Mouse (Mus musculus): ENCODE results near the gene Klhl35. TPM values are rescaled to one million over a fixed set of nuclear protein-coding genes. Genes with fewer than 3 reads are reported as not detected.
A peak's percentile ranks its signal among the peaks of the same experiment; 100 is the strongest.

Klhl35 gene
- polyA plus RNA-seq, 1 experiment from 2014 or later, result 2.1 TPM

- no peaks in the 10 kb centered on the region for H3K9me3 ChIP-seq
- no peaks in the 10 kb centered on the region for H3K27me3 ChIP-seq
- H3K36me3 ChIP-seq, result no peaks in the 10 kb centered on the region
- ATAC-seq (ENCODE audit: insufficient number of reproducible peaks, insufficient read depth, low FRiP score, low TSS enrichment), result no peak
- H3K4me3 ChIP-seq, result no peak overlapping the region
- no peak overlapping the region for H3K27ac ChIP-seq
- WGBS, result 39% methylated on average over 12 of the region's 12 CpGs
- H3K9ac ChIP-seq, result no peak overlapping the region
- H3K4me1 ChIP-seq, result peaks cover 25% of the 10 kb centered on the region
- H3K4me2 ChIP-seq (replicated peaks), result no peak overlapping the region
Measured at GRCm38 (mm10) chr7:99434672-99435250, 31.0 kb upstream of the Klhl35 start.

GRCm38 (mm10) chr7:99436530-99436929 is 29.3 kb upstream of the Klhl35 start:
- Histone ChIP-seq H3K36me3 (no peaks in the 10 kb centered on the region), H3K27ac (0 out of 2 replicates have a peak overlapping the region, but pooled peaks have one; percentile 14), H3K4me2 (replicated peaks) (no peak overlapping the region), H3K4me1 (peaks cover 32% of the 10 kb centered on the region), H3K27me3 (no peaks in the 10 kb centered on the region), H3K9ac (no peak overlapping the region), H3K9me3 (no peaks in the 10 kb centered on the region), H3K4me3 (no peak overlapping the region)
- 3% methylated on average over 4 of the region's 4 CpGs for WGBS
- no peak for ATAC-seq (ENCODE audit: insufficient number of reproducible peaks, insufficient read depth, low FRiP score, low TSS enrichment)

DNA sequence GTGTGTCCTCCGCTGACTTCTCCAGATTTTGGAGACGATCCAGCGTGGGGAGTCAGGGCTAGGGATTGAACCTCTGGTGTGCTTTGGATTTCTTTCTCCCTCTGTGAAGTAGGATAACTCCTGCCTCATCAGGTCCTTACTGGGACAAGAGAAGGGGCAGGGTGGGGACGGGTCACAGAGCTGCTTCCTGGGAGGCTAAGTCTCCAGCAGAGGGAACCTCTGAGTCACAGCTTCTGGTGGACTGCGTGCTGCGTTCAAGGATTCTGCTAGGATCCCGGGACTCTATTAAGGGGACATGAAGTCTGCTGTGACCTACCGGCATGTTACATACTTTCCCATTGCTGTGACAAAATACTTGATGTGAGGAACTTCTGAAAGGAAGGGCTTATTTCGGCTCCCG is 26.9 kb upstream of the Klhl35 start:
- 73% methylated on average over 10 of the region's 10 CpGs for WGBS
- no peak overlapping the region for H3K4me2 ChIP-seq (replicated peaks)
- no peak for ATAC-seq (ENCODE audit: insufficient number of reproducible peaks, insufficient read depth, low FRiP score, low TSS enrichment)
- H3K9me3 ChIP-seq, result no peaks in the 10 kb centered on the region
- H3K27me3 ChIP-seq, result 0 out of 2 replicates have a peak, but pooled peaks cover 3% of the 10 kb centered on the region
- peaks cover 38% of the 10 kb centered on the region for H3K4me1 ChIP-seq
- H3K36me3 ChIP-seq, result no peaks in the 10 kb centered on the region
- H3K4me3 ChIP-seq, result no peak overlapping the region
- H3K27ac ChIP-seq, result no peak overlapping the region
- no peak overlapping the region for H3K9ac ChIP-seq

- Histone ChIP-seq H3K27me3 (0 out of 2 replicates have a peak, but pooled peaks cover 3% of the 10 kb centered on the region), H3K9me3 (no peaks in the 10 kb centered on the region), H3K4me1 (peaks cover 34% of the 10 kb centered on the region), H3K36me3 (no peaks in the 10 kb centered on the region), H3K9ac (peak overlapping the region; percentile 31), H3K27ac (peak overlapping the region; percentile 65), H3K4me3 (no peak overlapping the region), H3K4me2 (replicated peaks) (no peak overlapping the region)
- WGBS, result 19% methylated on average over 6 of the region's 6 CpGs
- peak; percentile 41; the same call in 1 of the 2 replicates for ATAC-seq (ENCODE audit: insufficient number of reproducible peaks, insufficient read depth, low FRiP score, low TSS enrichment)
Measured at GRCm38 (mm10) chr7:99441534-99442072, 24.2 kb upstream of the Klhl35 start.

- Histone ChIP-seq H3K4me1 (peaks cover 27% of the 10 kb centered on the region), H3K4me2 (replicated peaks) (no peak overlapping the region), H3K9ac (no peak overlapping the region), H3K36me3 (no peaks in the 10 kb centered on the region), H3K4me3 (no peak overlapping the region), H3K9me3 (no peaks in the 10 kb centered on the region), H3K27me3 (0 out of 2 replicates have a peak, but pooled peaks cover 3% of the 10 kb centered on the region), H3K27ac (0 out of 2 replicates have a peak overlapping the region, but pooled peaks have one; percentile 2)
- ATAC-seq (ENCODE audit: insufficient number of reproducible peaks, insufficient read depth, low FRiP score, low TSS enrichment), result no peak
- 52% methylated on average over 5 of the region's 5 CpGs for WGBS
Measured at GRCm38 (mm10) chr7:99443164-99443563, 22.6 kb upstream of the Klhl35 start.

DNA sequence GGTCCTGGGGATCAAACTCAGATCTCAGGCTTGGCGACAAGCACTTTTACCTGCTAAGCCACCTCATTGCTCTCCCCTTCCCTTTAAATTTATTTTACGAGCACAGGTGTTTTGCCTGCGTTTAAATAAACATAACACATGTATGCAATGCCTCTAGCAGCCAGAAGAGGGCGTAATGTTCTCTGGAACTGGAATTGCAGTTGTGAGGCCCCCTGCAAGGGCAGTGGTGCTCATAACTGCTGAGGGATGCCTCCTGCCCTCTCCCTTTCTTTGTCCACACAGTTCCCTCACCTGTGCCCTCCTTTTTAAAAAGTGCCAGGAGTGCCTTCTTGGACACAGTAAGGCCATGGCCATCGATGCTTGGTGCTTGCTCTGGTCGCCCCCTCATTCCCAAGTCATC is 21.8 kb upstream of the Klhl35 start:
- Histone ChIP-seq H3K9me3 (no peaks in the 10 kb centered on the region), H3K4me2 (replicated peaks) (no peak overlapping the region), H3K27ac (no peak overlapping the region), H3K9ac (no peak overlapping the region), H3K27me3 (0 out of 2 replicates have a peak, but pooled peaks cover 3% of the 10 kb centered on the region), H3K4me1 (peaks cover 30% of the 10 kb centered on the region), H3K36me3 (no peaks in the 10 kb centered on the region), H3K4me3 (no peak overlapping the region)
- ATAC-seq (ENCODE audit: insufficient number of reproducible peaks, insufficient read depth, low FRiP score, low TSS enrichment), result no peak
- WGBS, result 68% methylated on average over 6 of the region's 6 CpGs

DNA sequence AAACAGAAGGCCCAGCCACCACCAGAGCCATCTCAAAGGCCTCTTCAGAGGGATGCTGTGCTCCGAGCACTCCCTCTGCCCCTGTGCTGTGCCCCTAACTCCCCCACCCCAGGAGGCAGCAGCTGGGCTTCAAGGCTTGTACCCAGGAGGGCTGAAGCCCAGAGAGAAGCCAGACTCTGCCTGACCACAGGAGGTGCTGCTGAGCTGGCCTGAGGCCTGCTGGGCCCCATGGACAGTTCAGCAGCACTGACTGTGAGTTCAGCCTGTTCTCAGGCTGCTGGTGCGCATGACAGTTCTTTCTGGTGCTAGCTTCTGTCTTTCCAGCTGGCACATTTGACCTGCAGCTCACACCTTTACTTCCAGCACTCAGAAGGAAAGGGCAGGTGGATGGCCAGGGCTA is 20.0 kb upstream of the Klhl35 start:
- Histone ChIP-seq H3K4me1 (peaks cover 30% of the 10 kb centered on the region), H3K27ac (no peak overlapping the region), H3K27me3 (0 out of 2 replicates have a peak, but pooled peaks cover 3% of the 10 kb centered on the region), H3K4me3 (no peak overlapping the region), H3K9ac (no peak overlapping the region), H3K4me2 (replicated peaks) (no peak overlapping the region), H3K36me3 (no peaks in the 10 kb centered on the region), H3K9me3 (no peaks in the 10 kb centered on the region)
- ATAC-seq (ENCODE audit: insufficient number of reproducible peaks, insufficient read depth, low FRiP score, low TSS enrichment), result no peak
- WGBS, result 77% methylated on average over 2 of the region's 2 CpGs

DNA sequence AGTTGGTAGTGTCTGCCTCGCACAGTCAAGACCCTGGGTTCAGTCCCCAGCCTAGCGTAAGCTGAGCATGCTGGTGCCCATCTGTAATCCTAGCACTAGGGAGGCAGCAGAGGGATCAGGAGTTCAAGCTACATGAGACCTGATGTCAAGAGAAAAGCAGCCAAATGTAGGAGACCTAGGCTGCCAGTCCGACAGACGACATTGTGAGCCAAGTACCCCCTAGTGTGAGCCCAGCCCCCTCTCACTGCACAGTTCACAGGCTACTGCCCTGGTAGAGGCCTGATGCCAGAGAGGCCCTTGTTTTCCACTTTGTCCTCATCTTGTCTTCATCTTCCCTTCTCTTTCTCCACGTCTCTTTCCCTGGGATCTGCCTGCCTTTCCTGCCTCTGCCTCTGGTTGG is 18.5 kb upstream of the Klhl35 start:
- no peak overlapping the region for H3K27ac ChIP-seq
- 58% methylated on average over 5 of the region's 5 CpGs for WGBS

DNA sequence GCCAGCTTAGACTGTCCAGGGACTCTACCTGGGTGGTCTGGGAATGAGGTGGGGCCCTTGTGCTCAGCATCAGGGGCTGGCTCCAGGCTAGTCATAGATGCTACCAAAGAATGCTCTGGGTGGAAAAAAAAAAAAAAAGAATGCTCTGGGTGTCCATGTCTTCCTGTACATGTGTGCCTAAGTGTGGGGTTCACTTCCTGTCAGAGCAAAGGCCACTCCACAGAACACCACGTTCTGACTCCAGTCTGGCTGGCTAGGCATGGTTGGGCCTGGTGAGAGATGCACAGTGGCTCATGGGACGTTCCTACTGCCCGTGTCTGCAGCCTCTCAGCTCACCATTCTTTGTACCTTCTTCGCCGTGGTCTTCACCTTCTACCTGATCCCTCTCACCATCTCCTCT is 17.2 kb upstream of the Klhl35 start:
- no peak for ATAC-seq (ENCODE audit: insufficient number of reproducible peaks, insufficient read depth, low FRiP score, low TSS enrichment)
- Histone ChIP-seq H3K9ac (no peak overlapping the region), H3K4me1 (peaks cover 11% of the 10 kb centered on the region; the same call in 1 of the 2 replicates), H3K36me3 (no peaks in the 10 kb centered on the region), H3K9me3 (no peaks in the 10 kb centered on the region), H3K27ac (no peak overlapping the region), H3K4me3 (no peak overlapping the region), H3K27me3 (no peaks in the 10 kb centered on the region; the same call in 1 of the 2 replicates), H3K4me2 (replicated peaks) (no peak overlapping the region)
- 71% methylated on average over 5 of the region's 5 CpGs for WGBS

More for the DNA sequence above, 18.5 kb upstream of the Klhl35 start:
- Histone ChIP-seq H3K4me1 (peaks cover 16% of the 10 kb centered on the region; the same call in 1 of the 2 replicates), H3K9ac (no peak overlapping the region), H3K27me3 (no peaks in the 10 kb centered on the region), H3K4me2 (replicated peaks) (no peak overlapping the region), H3K4me3 (no peak overlapping the region), H3K9me3 (no peaks in the 10 kb centered on the region), H3K36me3 (no peaks in the 10 kb centered on the region)
- ATAC-seq (ENCODE audit: insufficient number of reproducible peaks, insufficient read depth, low FRiP score, low TSS enrichment), result no peak

- no peak for ATAC-seq (ENCODE audit: insufficient number of reproducible peaks, insufficient read depth, low FRiP score, low TSS enrichment)
- Histone ChIP-seq H3K4me2 (replicated peaks) (no peak overlapping the region), H3K9ac (no peak overlapping the region), H3K27me3 (no peaks in the 10 kb centered on the region; the same call in 1 of the 2 replicates), H3K36me3 (no peaks in the 10 kb centered on the region), H3K9me3 (no peaks in the 10 kb centered on the region), H3K4me1 (peaks cover 11% of the 10 kb centered on the region; the same call in 1 of the 2 replicates), H3K4me3 (no peak overlapping the region), H3K27ac (no peak overlapping the region)
- WGBS, result 70% methylated on average over 8 of the region's 8 CpGs
Measured at GRCm38 (mm10) chr7:99449063-99449462, 16.7 kb upstream of the Klhl35 start.

DNA sequence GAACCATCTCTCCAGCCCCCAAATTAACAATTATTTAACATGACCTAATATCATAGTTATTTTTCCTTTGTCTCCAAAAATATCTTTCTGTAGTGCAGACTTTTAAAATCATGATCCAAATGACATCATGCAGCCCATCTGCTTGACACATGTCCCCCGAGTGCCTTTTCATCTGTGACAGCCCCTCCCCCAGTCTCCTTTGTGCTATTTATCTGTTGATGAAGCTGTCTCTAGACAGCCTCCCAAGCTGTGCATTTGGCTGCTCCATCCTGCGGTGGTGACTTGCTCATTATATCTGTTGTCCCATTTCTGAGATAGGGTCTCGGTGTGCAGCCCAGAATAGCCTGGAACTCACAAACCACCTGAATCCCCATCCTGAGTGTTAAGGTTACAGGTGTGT is 16.1 kb upstream of the Klhl35 start:
- H3K9me3 ChIP-seq, result no peaks in the 10 kb centered on the region
- WGBS, result 56% methylated on average over 3 of the region's 3 CpGs
- no peaks in the 10 kb centered on the region; the same call in 1 of the 2 replicates for H3K27me3 ChIP-seq
- H3K4me3 ChIP-seq, result no peak overlapping the region
- no peak overlapping the region for H3K4me2 ChIP-seq (replicated peaks)
- peaks cover 11% of the 10 kb centered on the region; the same call in 1 of the 2 replicates for H3K4me1 ChIP-seq
- no peak for ATAC-seq (ENCODE audit: insufficient number of reproducible peaks, insufficient read depth, low FRiP score, low TSS enrichment)
- H3K27ac ChIP-seq, result no peak overlapping the region
- no peak overlapping the region for H3K9ac ChIP-seq
- no peaks in the 10 kb centered on the region for H3K36me3 ChIP-seq

GRCm38 (mm10) chr7:99450703-99451102 is 15.1 kb upstream of the Klhl35 start:
- Histone ChIP-seq H3K27ac (no peak overlapping the region), H3K9ac (no peak overlapping the region), H3K4me1 (peaks cover 7% of the 10 kb centered on the region; the same call in 1 of the 2 replicates), H3K4me2 (replicated peaks) (no peak overlapping the region), H3K9me3 (no peaks in the 10 kb centered on the region), H3K36me3 (no peaks in the 10 kb centered on the region), H3K27me3 (no peaks in the 10 kb centered on the region; the same call in 1 of the 2 replicates), H3K4me3 (no peak overlapping the region)
- no peak for ATAC-seq (ENCODE audit: insufficient number of reproducible peaks, insufficient read depth, low FRiP score, low TSS enrichment)
- WGBS, result 3% methylated on average over 3 of the region's 3 CpGs

All from embryonic facial prominence, embryonic 12.5 days (tissue).